Mouse (Mus musculus) lung, postnatal 4 days (tissue): Measurements from ENCODE around the gene Gpr157.

Experiments used
- DNase-seq, 2 experiments: peaks; one replicate each; pipeline ENCODE4 v3.0.0; 2021

Gene Gpr157

GRCm38 (mm10) chr4:150155301-150155700 lies 68.1 kb downstream of the Gpr157 start:
- DNase-seq = no peak
